Mouse (Mus musculus): ENCODE results near the gene Atoh7.

DNA sequence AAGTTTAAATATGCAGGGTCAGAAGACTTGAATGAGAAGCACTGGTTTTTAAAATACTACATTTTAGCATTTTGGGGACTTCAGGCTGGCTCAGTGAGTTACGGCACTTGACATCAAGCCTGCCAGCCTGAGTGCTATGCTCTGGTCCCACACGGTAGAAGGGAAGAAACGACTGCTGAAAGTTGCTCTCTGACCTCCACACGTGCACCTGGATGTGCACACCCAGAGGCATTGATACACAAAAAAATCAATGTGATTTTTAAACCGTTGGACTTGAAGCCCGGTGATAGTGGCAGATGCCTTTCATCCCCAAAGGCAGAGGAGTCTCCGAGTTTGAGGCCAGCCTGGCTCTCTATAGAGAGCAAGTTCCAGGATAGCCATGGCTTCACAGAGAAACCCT is 7.5 kb upstream of the Atoh7 start:
- TF ChIP-seq ZMIZ1 (IDR thresholded peaks at IDR 0.05; ENCODE audit: low read depth, low read length): no peak
- TF ChIP-seq CTCF (IDR thresholded peaks at IDR 0.05 in 2 of 3, conservative IDR thresholded peaks at IDR 0.05 in 1 of 3; ENCODE audit: control insufficient read depth in 1 of 3, insufficient read depth in 1 of 3, low read depth in 2 of 3, low read length in 3 of 3, poor library complexity in 1 of 3, severe bottlenecking in 1 of 3): no peak
- TF ChIP-seq TCF12 (IDR thresholded peaks at IDR 0.05; ENCODE audit: low read depth, low read length): no peak
- no peak for TF ChIP-seq USF2 (IDR thresholded peaks at IDR 0.05; ENCODE audit: borderline replicate concordance in 1 of 2, insufficient read depth in 1 of 2, low read depth in 1 of 2, low read length in 2 of 2)
- TF ChIP-seq SMC3 (IDR thresholded peaks at IDR 0.05; ENCODE audit: low read depth, low read length): no peak
- no peak for TF ChIP-seq USF1 (IDR thresholded peaks at IDR 0.05; ENCODE audit: low read depth, low read length)
- TF ChIP-seq CHD1 (IDR thresholded peaks at IDR 0.05; ENCODE audit: low read depth, low read length): no peak
- no peak for TF ChIP-seq E2F4 (IDR thresholded peaks at IDR 0.05; ENCODE audit: borderline replicate concordance, low read depth, low read length)
- TF ChIP-seq MAFK (IDR thresholded peaks at IDR 0.05; ENCODE audit: borderline replicate concordance, low read depth, low read length): no peak
- no peak for TF ChIP-seq NRF1 (IDR thresholded peaks at IDR 0.05; ENCODE audit: insufficient read depth, low read depth, low read length, poor library complexity, severe bottlenecking)
- TF ChIP-seq TAL1 (IDR thresholded peaks at IDR 0.05; ENCODE audit: low read length): no peak

Data from MEL (cell line).